Mouse (Mus musculus) thymus, adult 2 months (tissue): Measurements from ENCODE around the gene Chrm3. TPM values are rescaled to one million over a fixed set of nuclear protein-coding genes. Genes with fewer than 3 reads are reported as not detected.
A peak's percentile ranks its signal among the peaks of the same experiment; 100 is the strongest.

ENCODE experiments used
- DNase-seq: peaks from one replicate; pipeline ENCODE4 v3.0.0; 2021
- H3K27ac ChIP-seq: fragments of 200-500 bp; 2 replicates; pipeline ENCODE4 v1.5.1; 2012; ENCODE audit warnings: low read length, control low read depth; ENCODE audit not compliant: control insufficient read depth, insufficient read depth
- H3K27me3 ChIP-seq: fragments of 200-500 bp; 2 replicates; pipeline ENCODE4 v1.6.1; 2012; ENCODE audit warnings: mild to moderate bottlenecking, low read length, moderate library complexity, mixed read lengths; ENCODE audit not compliant: control insufficient read depth, insufficient read depth
- H3K36me3 ChIP-seq: fragments of 200-500 bp; 2 replicates; pipeline ENCODE4 v1.6.1; 2012; ENCODE audit warnings: mild to moderate bottlenecking, low read length, moderate library complexity; ENCODE audit not compliant: control insufficient read depth, insufficient read depth
- H3K4me1 ChIP-seq: fragments of 200-500 bp; replicated peaks from 2 replicates; pipeline ENCODE4 v1.6.1; 2012; ENCODE audit warnings: low read length; ENCODE audit not compliant: control insufficient read depth, insufficient read depth
- H3K4me3 ChIP-seq: fragments of 200-500 bp; 2 replicates; pipeline ENCODE4 v1.5.1; 2012; ENCODE audit warnings: mild to moderate bottlenecking, low read length, control low read depth, moderate library complexity; ENCODE audit not compliant: control insufficient read depth, insufficient read depth
- CTCF ChIP-seq: fragments of 200-500 bp; IDR thresholded peaks from 2 replicates; pipeline ENCODE4 v1.5.1; 2012; ENCODE audit warnings: mild to moderate bottlenecking, control low read depth, low read length, moderate library complexity, borderline replicate concordance; ENCODE audit not compliant: control insufficient read depth, poor library complexity, insufficient read depth; ENCODE audit errors: extremely low read depth
- POLR2A ChIP-seq: fragments of 200-500 bp; IDR thresholded peaks from 2 replicates; pipeline ENCODE4 v1.6.1; 2012; ENCODE audit warnings: mild to moderate bottlenecking, low read length, control low read depth, moderate library complexity; ENCODE audit not compliant: control insufficient read depth, poor library complexity, insufficient read depth; ENCODE audit errors: extremely low read depth
- WGBS: fragments of 180-500 bp; shearing (Covaris S2); methylation state at CpG from one replicate; pipeline ENCODE4 v1.1.7; 2018; 5-methylcytosine and 5-hydroxymethylcytosine counted together
- polyA plus RNA-seq: library from polyadenylated mRNA; depleted of rRNA; stranded (reverse); fragments of >200 nt; gene quantifications from 2 replicates; pipeline ENCODE4 v1.2.3, GENCODE M21; 2012

The Chrm3 gene
- polyA plus RNA-seq, 1 experiment = 0.28 TPM

DNA sequence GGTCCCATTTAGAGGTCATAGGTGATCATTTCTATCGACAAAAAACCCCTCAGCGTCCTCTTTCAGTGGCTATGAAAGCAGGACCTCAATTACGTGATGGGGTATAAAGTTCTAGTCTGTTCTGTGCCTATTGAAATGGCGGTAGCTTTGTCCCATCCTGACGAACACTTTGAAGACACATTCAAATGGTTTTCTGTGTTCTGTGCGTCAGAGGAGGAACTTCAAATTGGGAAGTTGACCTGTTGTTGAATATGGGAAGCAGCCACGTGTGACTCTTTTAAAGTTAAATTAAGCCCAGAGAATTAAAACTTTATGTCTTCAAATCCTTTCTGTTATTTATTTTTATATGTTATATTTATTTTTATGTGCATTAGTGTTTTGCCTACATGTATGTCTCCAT is 253.3 kb downstream of the Chrm3 start:
- no peak overlapping the region for H3K4me3 ChIP-seq
- no peaks in the 10 kb centered on the region for H3K4me1 ChIP-seq
- TF ChIP-seq POLR2A (no peak), CTCF (no peak)
- no peak for DNase-seq
- no peaks in the 10 kb centered on the region for H3K36me3 ChIP-seq
- H3K27me3 ChIP-seq = no peaks in the 10 kb centered on the region
- H3K27ac ChIP-seq = no peak overlapping the region
- 60% methylated on average over 7 of the region's 7 CpGs for WGBS

DNA sequence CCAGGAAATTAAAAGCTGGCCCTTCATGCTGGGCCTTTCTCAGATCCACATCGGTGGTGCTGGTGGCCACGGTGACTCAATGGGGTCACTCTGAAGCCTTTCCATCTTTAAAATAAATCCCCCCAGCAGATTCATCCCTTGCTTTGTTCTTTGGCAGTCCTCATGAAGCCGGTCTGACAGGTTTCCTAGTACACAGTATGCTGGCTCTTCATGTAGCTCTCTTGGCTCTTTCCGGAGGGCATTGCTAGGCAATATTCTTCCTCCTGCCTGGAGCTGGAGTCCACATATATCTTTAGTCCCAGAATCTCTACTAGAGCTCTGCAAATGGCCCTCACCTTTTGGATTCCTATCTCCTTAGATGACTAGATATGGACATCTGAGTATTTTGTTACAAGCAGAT is 269.9 kb downstream of the Chrm3 start:
- Histone ChIP-seq H3K27ac (no peak overlapping the region), H3K27me3 (no peaks in the 10 kb centered on the region), H3K4me1 (no peaks in the 10 kb centered on the region), H3K4me3 (no peak overlapping the region), H3K36me3 (no peaks in the 10 kb centered on the region)
- no peak for DNase-seq
- WGBS = 95% methylated on average over 4 of the region's 4 CpGs
- TF ChIP-seq POLR2A (no peak), CTCF (no peak)

DNA sequence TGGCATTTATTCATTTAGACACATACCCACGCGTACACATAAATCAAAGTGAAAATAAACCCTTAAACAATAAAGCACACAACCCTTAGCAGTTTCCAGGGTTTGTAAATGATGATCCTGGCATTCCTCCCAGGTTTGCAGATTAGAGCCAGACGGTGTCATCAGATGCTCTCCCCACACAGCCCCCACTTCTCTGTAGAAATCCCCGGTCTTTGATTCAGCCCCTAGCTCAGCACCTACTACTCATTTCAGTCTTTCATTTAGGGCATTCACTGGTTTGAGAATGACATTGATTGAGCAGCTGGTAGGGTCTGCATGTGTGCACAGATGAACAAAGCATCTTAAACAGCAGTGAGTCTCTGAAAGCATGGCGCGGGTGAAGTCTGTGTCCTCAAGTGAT is 274.3 kb downstream of the Chrm3 start:
- Histone ChIP-seq H3K36me3 (no peaks in the 10 kb centered on the region), H3K27me3 (no peaks in the 10 kb centered on the region), H3K4me1 (no peaks in the 10 kb centered on the region), H3K27ac (no peak overlapping the region), H3K4me3 (no peak overlapping the region)
- DNase-seq = no peak
- 96% methylated on average over 6 of the region's 6 CpGs for WGBS
- TF ChIP-seq POLR2A = no peak
- TF ChIP-seq CTCF = no peak

DNA sequence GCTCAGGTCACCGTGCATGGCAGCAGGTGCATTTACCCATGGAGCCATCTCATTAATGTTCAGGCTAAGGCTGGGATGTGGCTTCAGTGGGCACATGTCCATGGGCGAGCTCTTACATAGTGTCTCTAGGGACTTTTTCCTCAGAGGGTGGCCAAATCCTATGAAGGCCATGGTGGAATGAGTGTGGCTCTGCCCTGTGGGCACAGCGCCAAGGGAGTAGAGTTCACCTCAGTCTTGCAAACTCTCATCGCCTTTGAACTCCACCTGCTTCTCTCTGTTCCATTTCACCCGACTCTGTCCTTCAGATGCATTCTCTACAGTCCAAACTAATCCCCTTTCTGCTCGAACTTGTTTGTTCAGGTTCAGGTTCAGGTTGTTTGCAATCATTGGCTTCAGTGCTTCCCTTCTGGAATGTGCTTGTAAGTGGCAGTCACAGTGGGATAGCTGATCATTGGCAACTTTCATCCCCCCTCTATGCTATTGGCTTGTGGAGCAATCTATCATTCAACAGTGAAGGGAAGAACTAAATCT is 278.7 kb downstream of the Chrm3 start:
- TF ChIP-seq POLR2A = no peak
- no peak for TF ChIP-seq CTCF
- WGBS = 90% methylated on average over 6 of the region's 6 CpGs
- DNase-seq = no peak

DNA sequence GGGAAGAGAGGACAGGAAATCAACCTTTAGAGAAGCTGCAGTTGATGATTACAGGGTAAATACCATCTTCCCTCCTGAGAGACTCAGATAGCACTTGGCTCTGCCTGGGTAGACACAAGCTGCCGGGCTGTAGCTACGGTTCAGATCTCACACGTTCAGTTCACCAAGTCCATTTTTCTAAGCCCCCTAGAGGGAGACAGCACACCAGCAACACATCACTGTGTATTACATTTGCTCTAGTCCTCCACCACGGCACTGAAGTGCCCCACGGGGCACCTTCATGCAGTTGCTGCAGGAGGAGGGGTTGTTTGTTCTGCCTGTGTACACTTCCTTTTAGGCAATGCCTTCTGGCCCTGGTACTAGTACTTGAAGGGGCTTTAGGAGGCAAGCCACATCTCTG is 289.5 kb downstream of the Chrm3 start:
- Histone ChIP-seq H3K27me3 (no peaks in the 10 kb centered on the region), H3K27ac (no peak overlapping the region), H3K4me1 (peaks cover 6% of the 10 kb centered on the region), H3K36me3 (no peaks in the 10 kb centered on the region), H3K4me3 (no peak overlapping the region)
- DNase-seq = peak; percentile 58
- 4% methylated on average over 5 of the region's 5 CpGs for WGBS
- TF ChIP-seq POLR2A = no peak

More for the DNA sequence above, 278.7 kb downstream of the Chrm3 start:
- no peaks in the 10 kb centered on the region for H3K36me3 ChIP-seq
- no peaks in the 10 kb centered on the region for H3K4me1 ChIP-seq
- H3K27me3 ChIP-seq = no peaks in the 10 kb centered on the region
- H3K27ac ChIP-seq = no peak overlapping the region
- H3K4me3 ChIP-seq = no peak overlapping the region

DNA sequence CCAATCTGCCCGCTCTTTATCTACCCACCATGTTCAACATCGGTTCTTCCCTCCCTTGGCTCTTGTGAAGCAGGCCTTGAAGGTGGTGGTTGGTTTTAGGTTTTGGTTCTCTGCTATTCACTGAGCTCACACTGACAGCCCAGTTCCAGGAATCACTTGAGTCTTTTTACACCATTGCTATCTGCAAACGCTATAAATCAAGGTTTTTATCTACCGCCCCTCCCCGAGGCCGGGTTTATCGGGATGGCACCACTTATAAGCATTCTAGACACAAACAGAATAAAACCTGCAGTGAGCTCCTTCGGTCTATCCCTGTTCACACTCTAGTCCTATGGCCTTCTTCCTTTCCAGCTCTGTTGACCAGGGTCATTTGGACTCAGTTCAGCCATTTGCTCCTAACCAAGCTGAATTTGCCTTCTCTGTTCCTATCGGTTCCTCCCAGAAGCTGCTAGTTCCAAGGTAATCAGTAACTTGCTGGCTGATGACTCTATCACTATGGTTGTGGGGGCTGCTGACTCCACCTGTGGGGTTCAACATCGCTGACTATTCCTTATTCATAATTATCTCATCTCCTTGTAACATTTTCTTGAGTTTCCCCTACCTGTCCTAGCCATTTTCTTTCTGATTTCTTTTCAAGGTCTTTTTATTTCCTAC is 291.6 kb downstream of the Chrm3 start:
- no peak for TF ChIP-seq POLR2A
- TF ChIP-seq CTCF = no peak
- no peaks in the 10 kb centered on the region for H3K27me3 ChIP-seq
- WGBS = 94% methylated on average over 10 of the region's 10 CpGs
- H3K4me1 ChIP-seq = peaks cover 8% of the 10 kb centered on the region
- DNase-seq = no peak
- H3K27ac ChIP-seq = no peak overlapping the region
- H3K4me3 ChIP-seq = no peak overlapping the region
- H3K36me3 ChIP-seq = no peaks in the 10 kb centered on the region
